In the genomic region with DNA sequence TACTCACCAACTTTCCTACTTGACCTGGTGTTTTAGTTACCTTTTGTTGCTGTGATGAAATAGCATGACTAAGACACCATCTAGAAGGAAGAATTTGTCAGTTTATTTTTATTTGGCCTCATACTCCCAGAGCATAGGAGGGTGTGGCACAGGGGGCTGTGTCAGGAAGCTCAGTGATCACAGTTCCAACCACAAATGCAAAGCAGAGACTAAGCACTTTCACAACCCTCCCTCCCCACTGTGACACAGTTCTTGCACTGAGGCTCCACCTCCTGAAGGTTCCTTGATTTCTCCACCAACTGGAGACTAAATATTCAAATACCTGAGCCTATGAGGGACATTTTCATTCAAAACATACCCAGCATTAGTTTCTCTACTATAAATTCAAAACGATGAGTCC, we compare ENCODE assay signal across 23 mouse cellular contexts. TPM values are rescaled to one million over a fixed set of nuclear protein-coding genes. Genes with fewer than 3 reads are reported as not detected.
DNase-seq lines count a peak whose midpoint lies in the region; ATAC-seq lines count a peak whose summit lies in the region.
"Had no signal": no experiment of that assay in that cellular context is flagged by ENCODE, and none has a peak within 500 bp of the region (broad histone marks: within the 10 kb centered on the region; RNA-seq: fewer than 3 reads in every experiment).

No protein-coding gene starts in this region.

- H3K36me3 ChIP-seq in embryonic facial prominence, embryonic 10.5 days (replicated peaks) = no peaks in the 10 kb centered on the region
- H3K36me3 ChIP-seq: G1E; heart, embryonic 13.5 days; neural tube, embryonic 15.5 days had no signal

- ATAC-seq in monocyte, adult 5-6 weeks (replicated peaks; ENCODE audit: insufficient number of reproducible peaks, low FRiP score, low TSS enrichment, poor library complexity, severe bottlenecking) = peak; percentile 91
- ATAC-seq: forebrain, embryonic 16.5 days; hindbrain, postnatal 0 days; liver, postnatal 0 days had no signal

- H3K27me3 ChIP-seq in embryonic facial prominence, embryonic 10.5 days (replicated peaks; ENCODE audit: low read depth, poor library complexity, severe bottlenecking) = no peaks in the 10 kb centered on the region
- H3K27me3 ChIP-seq: heart, embryonic 13.5 days; neural tube, embryonic 15.5 days had no signal

- no peak overlapping the region for H3K4me3 ChIP-seq in embryonic facial prominence, embryonic 10.5 days
- H3K4me3 ChIP-seq: heart, embryonic 13.5 days; neural tube, embryonic 15.5 days had no signal

- H3K4me1 ChIP-seq in embryonic facial prominence, embryonic 10.5 days = peaks cover 18% of the 10 kb centered on the region

- DNase-seq in lung, adult 18-20 months = peak; percentile 8 to 20
- DNase-seq in lung, postnatal 10 days = no peak
- peak; percentile 32 for DNase-seq in 416B (ENCODE audit: low read depth)
- DNase-seq in T-cell, adult 2 months (ENCODE audit: low spot score) = peak; percentile 37
- no peak for DNase-seq in urinary bladder, postnatal 4 days (ENCODE audit: low spot score in 2 of 2)
- no peak for DNase-seq in embryonic facial prominence, embryonic 10.5 days (ENCODE audit: low spot score)
- no peak for DNase-seq in ovary, postnatal 10 days (ENCODE audit: low spot score)
- DNase-seq: adrenal gland, adult 2 months; cerebellum, adult 11-12 months; cerebellum, postnatal 25 days; heart, postnatal 36 days; kidney, adult 2 months; kidney, postnatal 36 days; liver, postnatal 0 days; retina, postnatal 1 day; thymus, postnatal 14 days had no signal

- no peaks in the 10 kb centered on the region for H3K9me3 ChIP-seq in embryonic facial prominence, embryonic 10.5 days
- H3K9me3 ChIP-seq: G1E; heart, embryonic 13.5 days; neural tube, embryonic 15.5 days had no signal

- whole genome bisulfite sequencing in embryonic facial prominence, embryonic 10.5 days = 92% methylated on average over 1 of the region's 1 CpGs

- no peak overlapping the region for H3K27ac ChIP-seq in embryonic facial prominence, embryonic 10.5 days (replicated peaks)
- H3K27ac ChIP-seq: heart, embryonic 13.5 days; hindbrain, postnatal 0 days; neural tube, embryonic 15.5 days; stomach, postnatal 0 days had no signal

RNA-seq across cellular contexts. Expression of gene Smpdl3a, which starts 5.4 kb away (rescaled TPM):
- 248 to 540 TPM (median 441 TPM) in 3 replicates for total RNA-seq in monocyte, adult 5-6 weeks (2017)
- 5.3 and 5.5 TPM in 2 replicates for polyA plus RNA-seq in embryonic facial prominence, embryonic 10.5 days (2016; fragmentation: Nextera tagmentation; extraction: Ambion mirVana)
- total RNA-seq: G1E had no signal
- polyA plus RNA-seq: G1E had no signal

RNA-seq across cellular contexts. Expression of gene Fabp7, which starts 14.8 kb away (rescaled TPM):
- 1.4 TPM in 1 of 3 replicates, not detected in the others for total RNA-seq in monocyte, adult 5-6 weeks (2017)
- polyA plus RNA-seq in embryonic facial prominence, embryonic 10.5 days (2016; fragmentation: Nextera tagmentation; extraction: Ambion mirVana) = 125 and 129 TPM in 2 replicates
- polyA plus RNA-seq: adrenal gland, adult 2 months; G1E had no signal

Comparison
In these comparisons a context has a peak if more than half of its experiments do, and no peak if none do; other contexts are left out.
1. DNase-seq: peak in lung, adult 18-20 months (2 of 2), 416B (single experiment) and T-cell, adult 2 months (single experiment); none in lung, postnatal 10 days (single experiment), urinary bladder, postnatal 4 days (0 of 2), embryonic facial prominence, embryonic 10.5 days (single experiment) and ovary, postnatal 10 days (single experiment).